Mouse (Mus musculus) bone marrow macrophage, adult 2 months (primary cell): ENCODE measurements around the gene Cidec. TPM values are rescaled to one million over a fixed set of nuclear protein-coding genes. Genes with fewer than 3 reads are reported as not detected.

Experiments used
- H3K27ac ChIP-seq: 2 replicates; pipeline ENCODE4 v1.5.1; 2012; ENCODE audit warnings: low read depth, low read length; ENCODE audit not compliant: insufficient read depth
- H3K4me1 ChIP-seq: 2 replicates; pipeline ENCODE4 v1.6.1; 2012; ENCODE audit warnings: low read length; ENCODE audit not compliant: control insufficient read depth, insufficient read depth
- H3K4me3 ChIP-seq: 2 replicates; pipeline ENCODE4 v1.5.1; 2012; ENCODE audit warnings: mild to moderate bottlenecking, low read length, moderate library complexity; ENCODE audit not compliant: insufficient read depth
- CTCF ChIP-seq: IDR thresholded peaks from 2 replicates; pipeline ENCODE4 v1.5.1; 2012; ENCODE audit warnings: low read depth, mild to moderate bottlenecking, low read length, moderate library complexity
- POLR2A ChIP-seq: IDR thresholded peaks from 2 replicates; pipeline ENCODE4 v1.6.1; 2012; ENCODE audit warnings: mild to moderate bottlenecking, low read depth, low read length, borderline replicate concordance
- polyA plus RNA-seq: library from polyadenylated mRNA; stranded (reverse); fragments of >200 nt; gene quantifications from 2 replicates; pipeline ENCODE4 v1.2.4, GENCODE M21; 2012; ENCODE audit not compliant: missing spikeins, insufficient read depth, insufficient read length

Gene Cidec
- polyA plus RNA-seq, 1 experiment = 0.32 TPM

DNA sequence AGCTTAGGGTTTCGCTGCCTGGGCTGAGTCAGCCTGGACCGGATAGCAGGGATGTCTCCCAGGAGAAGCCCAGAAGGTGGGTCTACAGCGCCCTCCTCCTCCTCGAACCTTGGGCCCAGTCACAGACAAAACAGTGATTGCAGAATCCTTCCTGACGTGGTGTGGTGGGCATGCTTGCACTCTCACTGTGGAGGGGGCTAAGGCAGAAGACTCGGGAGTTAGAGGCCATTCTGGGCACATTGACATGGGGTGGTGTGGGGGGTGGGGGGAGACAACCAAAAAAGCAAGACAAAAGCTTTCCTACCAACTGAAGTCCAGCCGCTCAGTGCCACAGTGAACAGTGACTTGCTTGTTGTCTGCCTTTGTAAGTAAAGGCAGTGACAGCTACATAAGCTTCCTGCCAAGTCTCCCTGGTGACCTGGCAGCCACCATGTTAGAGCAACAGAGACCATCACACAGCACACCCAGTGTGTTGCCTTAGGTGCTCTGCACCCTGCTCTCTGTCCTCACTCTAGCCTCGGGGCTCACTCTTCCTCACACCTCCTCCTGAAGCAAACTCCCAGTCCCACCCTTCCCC is 51.1 kb downstream of the Cidec start:
- no peak overlapping the region for H3K4me3 ChIP-seq
- peaks cover 14% of the 10 kb centered on the region for H3K4me1 ChIP-seq
- no peak overlapping the region for H3K27ac ChIP-seq
- no peak for TF ChIP-seq CTCF
- TF ChIP-seq POLR2A = no peak

DNA sequence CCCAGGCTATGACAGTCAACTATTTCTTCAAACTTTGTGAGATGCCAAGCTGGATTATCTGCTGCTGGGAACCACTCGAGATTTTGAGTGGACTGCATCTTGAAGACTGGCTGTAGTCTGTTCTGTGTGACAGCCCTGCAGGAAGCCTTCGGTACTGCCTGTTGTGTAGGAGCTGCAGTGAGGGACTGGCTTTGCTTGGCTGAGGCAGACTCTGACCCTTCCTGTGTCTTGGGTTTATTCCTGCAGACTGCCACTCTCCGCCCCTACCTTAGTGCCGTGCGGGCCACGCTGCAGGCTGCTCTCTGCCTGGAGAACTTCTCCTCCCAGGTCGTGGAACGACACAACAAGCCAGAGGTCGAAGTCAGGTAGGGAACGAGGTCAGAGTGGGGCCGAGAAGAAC is 55.1 kb downstream of the Cidec start:
- Histone ChIP-seq H3K27ac (peak overlapping the region; percentile 93), H3K4me1 (peaks cover 18% of the 10 kb centered on the region), H3K4me3 (peak overlapping the region; percentile 70)
- TF ChIP-seq POLR2A (no peak), CTCF (no peak)

DNA sequence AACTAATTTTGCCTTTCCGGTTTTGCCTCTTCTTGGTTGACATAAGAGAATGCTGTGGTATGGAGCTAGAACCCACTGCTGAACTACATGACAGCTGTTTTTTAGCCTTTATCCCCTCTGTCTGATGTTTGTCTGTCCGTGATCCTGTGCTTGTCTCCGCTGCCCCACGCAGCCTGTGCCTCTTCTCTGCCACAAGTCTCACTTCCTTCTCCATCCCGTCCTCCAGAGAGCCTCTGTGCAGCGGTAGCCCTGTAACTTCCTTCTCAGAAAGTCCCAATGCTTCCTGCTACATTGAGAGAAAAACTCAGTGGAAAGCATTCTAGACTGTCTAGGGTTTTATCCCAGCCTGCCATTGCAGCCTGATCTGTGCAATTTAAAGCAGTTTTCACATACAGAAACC is 56.3 kb downstream of the Cidec start:
- TF ChIP-seq POLR2A (no peak), CTCF (no peak)
- Histone ChIP-seq H3K4me3 (peak overlapping the region; percentile 70), H3K27ac (peak overlapping the region; percentile 93), H3K4me1 (peaks cover 17% of the 10 kb centered on the region)

DNA sequence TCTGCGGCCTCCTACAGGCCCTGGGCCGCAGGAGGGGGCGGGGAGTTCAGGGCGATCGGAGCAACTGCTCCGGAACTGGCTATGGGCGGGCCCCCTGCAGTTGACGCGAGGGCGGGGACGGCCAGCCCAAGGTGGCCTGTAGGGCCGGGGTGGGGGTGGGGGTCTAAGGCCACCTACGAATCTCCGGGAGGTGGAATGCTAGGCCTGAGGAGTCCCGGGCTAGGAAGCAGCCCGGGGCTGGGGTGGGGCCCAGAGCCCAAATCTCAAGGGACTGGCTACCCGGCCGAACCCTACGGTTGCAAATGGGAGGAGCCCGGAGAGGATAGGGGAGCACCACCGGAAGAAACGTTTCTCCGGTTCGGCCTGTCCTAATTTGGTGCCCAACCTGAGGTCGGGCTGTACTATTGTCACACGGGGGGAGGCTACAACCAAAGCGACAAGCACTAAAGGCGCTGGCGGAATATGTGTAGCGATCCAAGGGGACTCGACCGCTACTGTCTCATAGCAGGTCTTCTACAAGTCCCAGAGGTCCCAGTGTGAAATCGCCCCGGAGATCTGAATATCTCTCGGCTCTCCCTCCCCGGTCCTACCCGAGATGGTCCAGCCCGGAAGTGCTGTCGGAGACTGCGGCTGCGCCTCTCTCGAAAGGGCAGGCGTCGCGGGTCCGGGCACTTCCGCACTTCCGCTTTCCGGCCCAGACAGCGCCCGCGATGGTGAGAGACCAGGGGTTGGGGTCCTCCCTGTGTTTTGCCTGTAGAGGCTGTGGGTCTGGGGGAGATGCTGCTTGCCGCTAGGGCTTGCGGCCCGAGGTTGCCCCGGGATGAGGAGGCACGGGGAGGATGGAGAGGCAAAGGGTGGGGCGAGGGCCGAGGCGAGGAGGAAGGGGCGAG is 57.8 kb downstream of the Cidec start, which contains the start of the genes Tada3 and Arpc4:
TSS of gene Tada3 (minus strand) at position 388 of the 890 bp plus-strand sequence.
TSS of gene Arpc4 (plus strand) at position 620 of the 890 bp plus-strand sequence.
- H3K4me1 ChIP-seq = peaks cover 16% of the 10 kb centered on the region
- H3K4me3 ChIP-seq = peak within 1 kb of the TSS; percentile 70
- H3K27ac ChIP-seq = peak within 1 kb of the TSS; percentile 98
- peak; percentile 29; the same call in 1 of the 2 replicates for TF ChIP-seq POLR2A
- TF ChIP-seq CTCF = no peak

DNA sequence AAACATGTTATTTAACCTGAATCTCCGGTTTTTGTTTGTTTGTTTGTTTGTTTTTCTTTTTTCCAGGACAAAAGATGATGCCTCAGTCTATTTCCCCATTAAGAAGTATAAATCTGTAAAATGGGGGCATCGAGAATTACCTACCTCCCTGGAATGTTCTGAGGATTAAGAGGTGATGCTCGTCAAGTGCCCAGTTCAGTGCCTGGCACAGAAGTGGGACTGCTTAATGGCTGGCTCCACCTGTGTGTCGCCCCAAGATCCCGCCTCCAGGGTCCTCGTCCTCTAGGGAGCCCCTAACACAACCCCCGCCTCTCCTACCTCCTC is 58.4 kb downstream of the Cidec start:
- peak overlapping the region; percentile 98 for H3K27ac ChIP-seq
- H3K4me1 ChIP-seq = peaks cover 16% of the 10 kb centered on the region
- TF ChIP-seq CTCF = no peak
- no peak for TF ChIP-seq POLR2A
- H3K4me3 ChIP-seq = peak overlapping the region; percentile 70

Other genes with a start within 250 kb of the Cidec start
- 0.81 TPM in 1 of 2 replicates, not detected in the other for gene Lhfpl4, start 240.4 kb downstream of the Cidec start, polyA plus RNA-seq
- gene Mtmr14, start 197.9 kb downstream of the Cidec start, polyA plus RNA-seq = 59.2 and 60.2 TPM in 2 replicates
- not detected in 2 replicates for gene Cpne9, start 153.5 kb downstream of the Cidec start, polyA plus RNA-seq
- gene Brpf1, start 128.6 kb downstream of the Cidec start, polyA plus RNA-seq = 31.6 and 34.1 TPM in 2 replicates
- gene Ogg1, start 108.8 kb downstream of the Cidec start, polyA plus RNA-seq = 14.9 and 15.0 TPM in 2 replicates
- 216 and 226 TPM in 2 replicates for gene Camk1, start 91.8 kb downstream of the Cidec start, polyA plus RNA-seq
- gene Tada3, start 57.9 kb downstream of the Cidec start, polyA plus RNA-seq = 28.6 and 30.2 TPM in 2 replicates
- 503 and 507 TPM in 2 replicates for gene Arpc4, start 57.6 kb downstream of the Cidec start, polyA plus RNA-seq
- 12.2 and 12.5 TPM in 2 replicates for gene Ttll3, start 46.5 kb downstream of the Cidec start, polyA plus RNA-seq
- gene Rpusd3, start 16.4 kb downstream of the Cidec start, polyA plus RNA-seq = 4.6 and 6.5 TPM in 2 replicates
- 28.4 and 31.5 TPM in 2 replicates for gene Jagn1, start 6.8 kb upstream of the Cidec start, polyA plus RNA-seq
- 0.47 TPM in 1 of 2 replicates, not detected in the other for gene Il17re, start 22.7 kb upstream of the Cidec start, polyA plus RNA-seq
- not detected in 2 replicates for gene Il17rc, start 35.7 kb upstream of the Cidec start, polyA plus RNA-seq
- gene Creld1, start 47.5 kb upstream of the Cidec start, polyA plus RNA-seq = 22.0 and 23.9 TPM in 2 replicates
- not detected in 2 replicates for gene Prrt3, start 66.2 kb upstream of the Cidec start, polyA plus RNA-seq
- gene Emc3, start 95.9 kb upstream of the Cidec start, polyA plus RNA-seq = 82.6 and 88.7 TPM in 2 replicates
- gene Fancd2, start 95.9 kb upstream of the Cidec start, polyA plus RNA-seq = 6.9 and 7.8 TPM in 2 replicates
- gene Fancd2os, start 165.0 kb upstream of the Cidec start, polyA plus RNA-seq = not detected in 2 replicates
- gene Brk1, start 169.0 kb upstream of the Cidec start, polyA plus RNA-seq = 300 and 316 TPM in 2 replicates
- 27.7 and 30.8 TPM in 2 replicates for gene Vhl, start 188.2 kb upstream of the Cidec start, polyA plus RNA-seq
- 54.3 and 57.5 TPM in 2 replicates for gene Irak2, start 202.7 kb upstream of the Cidec start, polyA plus RNA-seq